Mouse (Mus musculus): Measurements from ENCODE around the gene Rhox3h. TPM values are rescaled to one million over a fixed set of nuclear protein-coding genes. Genes with fewer than 3 reads are reported as not detected.
"Not testable (repeated sequence)": the region's sequence is repeated elsewhere in the genome, so short reads cannot be mapped to it uniquely, and the experiment has no call there.

Rhox3h gene
- polyA plus RNA-seq (2016; fragmentation: Nextera tagmentation; extraction: Ambion mirVana), result not detected in 2 replicates

GRCm38 (mm10) chrX:37668664-37669063 is at the start of gene Rhox3h:
Gene Rhox3h, minus strand, starts transcription at chrX:37668764.
- H3K27me3 ChIP-seq (ENCODE audit: low read depth, poor library complexity, severe bottlenecking); H3K4me1 ChIP-seq; H3K9me3 ChIP-seq (replicated peaks); DNase-seq (ENCODE audit: low spot score); H3K36me3 ChIP-seq; H3K4me3 ChIP-seq; H3K27ac ChIP-seq: not testable (repeated sequence)
- WGBS, result 91% methylated on average over 1 of the region's 3 CpGs

- Histone ChIP-seq H3K27me3 (ENCODE audit: low read depth, poor library complexity, severe bottlenecking) (no peaks in the 10 kb centered on the region), H3K4me3 (no peak overlapping the region), H3K4me1 (no peaks in the 10 kb centered on the region), H3K9me3 (replicated peaks) (no peaks in the 10 kb centered on the region), H3K36me3 (no peaks in the 10 kb centered on the region), H3K27ac (no peak overlapping the region)
- DNase-seq (ENCODE audit: low spot score), result no peak
- WGBS, result 82% methylated on average over 3 of the region's 3 CpGs
These were observed 33.3 kb upstream of the Rhox3h start for GRCm38 (mm10) chrX:37701821-37702387.

- H3K27me3 ChIP-seq (ENCODE audit: low read depth, poor library complexity, severe bottlenecking), result no peaks in the 10 kb centered on the region
- no peaks in the 10 kb centered on the region for H3K9me3 ChIP-seq (replicated peaks)
- 89% methylated on average over 2 of the region's 2 CpGs for WGBS
- H3K4me1 ChIP-seq, result no peaks in the 10 kb centered on the region
- H3K4me3 ChIP-seq, result no peak overlapping the region
- DNase-seq (ENCODE audit: low spot score), result no peak
- no peak overlapping the region for H3K27ac ChIP-seq
- H3K36me3 ChIP-seq, result no peaks in the 10 kb centered on the region
These were observed 23.7 kb upstream of the Rhox3h start for GRCm38 (mm10) chrX:37692261-37692660.

GRCm38 (mm10) chrX:37683031-37683715 is 14.6 kb upstream of the Rhox3h start:
- Histone ChIP-seq H3K9me3 (replicated peaks) (peaks cover 2% of the 10 kb centered on the region; the same call in 1 of the 2 replicates), H3K27ac (no peak overlapping the region), H3K4me3 (no peak overlapping the region), H3K4me1 (no peaks in the 10 kb centered on the region), H3K36me3 (no peaks in the 10 kb centered on the region), H3K27me3 (ENCODE audit: low read depth, poor library complexity, severe bottlenecking) (no peaks in the 10 kb centered on the region)
- DNase-seq (ENCODE audit: low spot score), result no peak
- WGBS, result 87% methylated on average over 24 of the region's 24 CpGs

- not testable (repeated sequence) for H3K9me3 ChIP-seq (replicated peaks); DNase-seq (ENCODE audit: low spot score); H3K36me3 ChIP-seq; H3K4me1 ChIP-seq; H3K27ac ChIP-seq; H3K27me3 ChIP-seq (ENCODE audit: low read depth, poor library complexity, severe bottlenecking); H3K4me3 ChIP-seq
- WGBS, result 90% methylated on average over 8 of the region's 8 CpGs
These were observed 4.6 kb upstream of the Rhox3h start, which contains the start of gene Rhox2h for GRCm38 (mm10) chrX:37673177-37673576. Gene Rhox2h, minus strand, starts transcription at chrX:37673277.

- not testable (repeated sequence) for H3K9me3 ChIP-seq (replicated peaks); H3K4me3 ChIP-seq; DNase-seq (ENCODE audit: low spot score); H3K36me3 ChIP-seq; H3K27me3 ChIP-seq (ENCODE audit: low read depth, poor library complexity, severe bottlenecking); H3K27ac ChIP-seq; H3K4me1 ChIP-seq
- 94% methylated on average over 19 of the region's 20 CpGs for WGBS
These were observed 17.3 kb downstream of the Rhox3h start, which contains the start of gene Rhox4g for GRCm38 (mm10) chrX:37651227-37651626. Gene Rhox4g, minus strand, starts transcription at chrX:37651327.

GRCm38 (mm10) chrX:37643370-37643769 is 25.2 kb downstream of the Rhox3h start, which contains the start of gene Rhox2g:
Gene Rhox2g, minus strand, starts transcription at chrX:37643470.
- not testable (repeated sequence) for H3K36me3 ChIP-seq; H3K27me3 ChIP-seq (ENCODE audit: low read depth, poor library complexity, severe bottlenecking); DNase-seq (ENCODE audit: low spot score); H3K27ac ChIP-seq; H3K4me1 ChIP-seq; H3K9me3 ChIP-seq (replicated peaks); H3K4me3 ChIP-seq
- WGBS, result 90% methylated on average over 6 of the region's 6 CpGs

- H3K9me3 ChIP-seq (replicated peaks); H3K36me3 ChIP-seq; H3K27me3 ChIP-seq (ENCODE audit: low read depth, poor library complexity, severe bottlenecking); H3K4me1 ChIP-seq; H3K4me3 ChIP-seq; DNase-seq (ENCODE audit: low spot score); H3K27ac ChIP-seq: not testable (repeated sequence)
- WGBS, result 96% methylated on average over 2 of the region's 2 CpGs
These were observed 40.1 kb downstream of the Rhox3h start, which contains the start of gene Rhox3g for GRCm38 (mm10) chrX:37628512-37628911. Gene Rhox3g, minus strand, starts transcription at chrX:37628612.

Other genes with a start within 250 kb of the Rhox3h start
- gene Rhox4b, start 236.3 kb downstream of the Rhox3h start, polyA plus RNA-seq (2016; fragmentation: Nextera tagmentation; extraction: Ambion mirVana), result not detected in 2 replicates
- not detected in 2 replicates for gene Rhox2c, start 215.1 kb downstream of the Rhox3h start, polyA plus RNA-seq (2016; fragmentation: Nextera tagmentation; extraction: Ambion mirVana)
- not detected in 2 replicates for gene Rhox3c, start 210.2 kb downstream of the Rhox3h start, polyA plus RNA-seq (2016; fragmentation: Nextera tagmentation; extraction: Ambion mirVana)
- not detected in 2 replicates for gene Rhox4c, start 188.4 kb downstream of the Rhox3h start, polyA plus RNA-seq (2016; fragmentation: Nextera tagmentation; extraction: Ambion mirVana)
- not detected in 2 replicates for gene Rhox2d, start 175.3 kb downstream of the Rhox3h start, polyA plus RNA-seq (2016; fragmentation: Nextera tagmentation; extraction: Ambion mirVana)
- not detected in 2 replicates for gene Rhox4d, start 154.4 kb downstream of the Rhox3h start, polyA plus RNA-seq (2016; fragmentation: Nextera tagmentation; extraction: Ambion mirVana)
- gene Rhox2e, start 138.3 kb downstream of the Rhox3h start, polyA plus RNA-seq (2016; fragmentation: Nextera tagmentation; extraction: Ambion mirVana), result not detected in 2 replicates
- not detected in 2 replicates for gene Rhox3e, start 126.7 kb downstream of the Rhox3h start, polyA plus RNA-seq (2016; fragmentation: Nextera tagmentation; extraction: Ambion mirVana)
- gene Rhox4e, start 111.4 kb downstream of the Rhox3h start, polyA plus RNA-seq (2016; fragmentation: Nextera tagmentation; extraction: Ambion mirVana), result not detected in 2 replicates
- not detected in 2 replicates for gene Rhox2f, start 97.4 kb downstream of the Rhox3h start, polyA plus RNA-seq (2016; fragmentation: Nextera tagmentation; extraction: Ambion mirVana)
- not detected in 2 replicates for gene Rhox3f, start 87.8 kb downstream of the Rhox3h start, polyA plus RNA-seq (2016; fragmentation: Nextera tagmentation; extraction: Ambion mirVana)
- gene Rhox4f, start 61.1 kb downstream of the Rhox3h start, polyA plus RNA-seq (2016; fragmentation: Nextera tagmentation; extraction: Ambion mirVana), result not detected in 2 replicates
- not detected in 2 replicates for gene Rhox3g, start 40.2 kb downstream of the Rhox3h start, polyA plus RNA-seq (2016; fragmentation: Nextera tagmentation; extraction: Ambion mirVana)
- gene Rhox2g, start 25.3 kb downstream of the Rhox3h start, polyA plus RNA-seq (2016; fragmentation: Nextera tagmentation; extraction: Ambion mirVana), result not detected in 2 replicates
- gene Rhox4g, start 17.4 kb downstream of the Rhox3h start, polyA plus RNA-seq (2016; fragmentation: Nextera tagmentation; extraction: Ambion mirVana), result not detected in 2 replicates
- not detected in 2 replicates for gene Rhox2h, start 4.5 kb upstream of the Rhox3h start, polyA plus RNA-seq (2016; fragmentation: Nextera tagmentation; extraction: Ambion mirVana)
- 1.8 and 2.3 TPM in 2 replicates for gene Rhox5, start 136.1 kb upstream of the Rhox3h start, polyA plus RNA-seq (2016; fragmentation: Nextera tagmentation; extraction: Ambion mirVana)
- not detected in 2 replicates for gene Rhox6, start 158.1 kb upstream of the Rhox3h start, polyA plus RNA-seq (2016; fragmentation: Nextera tagmentation; extraction: Ambion mirVana)
- gene Rhox7a, start 162.9 kb upstream of the Rhox3h start, polyA plus RNA-seq (2016; fragmentation: Nextera tagmentation; extraction: Ambion mirVana), result not detected in 2 replicates
- gene Rhox8, start 210.2 kb upstream of the Rhox3h start, polyA plus RNA-seq (2016; fragmentation: Nextera tagmentation; extraction: Ambion mirVana), result not detected in 2 replicates
- not detected in 2 replicates for gene Rhox7b, start 228.5 kb upstream of the Rhox3h start, polyA plus RNA-seq (2016; fragmentation: Nextera tagmentation; extraction: Ambion mirVana)
- not detected in 2 replicates for gene Rhox9, start 233.0 kb upstream of the Rhox3h start, polyA plus RNA-seq (2016; fragmentation: Nextera tagmentation; extraction: Ambion mirVana)

All from limb, embryonic 10.5 days (tissue).